Mouse (Mus musculus): ENCODE measurements around the gene Mre11a. TPM values are rescaled to one million over a fixed set of nuclear protein-coding genes. Genes with fewer than 3 reads are reported as not detected.

The Mre11a gene
- total RNA-seq, 2 experiments from 2014 or later: 14.1 to 16.1 TPM

DNA sequence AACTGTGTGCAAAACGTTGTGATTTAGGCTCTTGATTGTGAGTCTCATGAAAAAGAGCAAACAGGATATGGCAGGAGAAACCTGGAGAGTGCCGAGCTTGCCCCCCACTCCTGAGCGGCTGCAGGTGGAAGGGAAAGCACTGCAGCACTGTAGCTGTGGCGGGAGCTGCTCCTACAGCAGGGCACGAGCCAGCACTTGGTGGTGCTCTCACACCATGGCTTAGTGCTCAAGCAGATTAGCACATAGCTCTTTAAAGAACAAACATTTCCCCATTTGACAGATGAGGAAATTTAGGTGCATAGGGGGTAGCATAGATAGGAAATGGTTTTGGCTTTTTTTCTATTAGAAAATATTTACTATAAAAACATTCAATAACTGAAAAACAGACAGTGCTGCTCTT lies 47.6 kb downstream of the Mre11a start:
- intact Hi-C loops (cut with DNase I): no loop called here
- Histone ChIP-seq H3K27ac (no peak overlapping the region), H3K4me3 (no peak overlapping the region)
- TF ChIP-seq CTCF (IDR thresholded peaks at IDR 0.05): no peak; the same call in none of the 2 replicates
- no peak for DNase-seq (ENCODE audit: extremely low spot score in 1 of 2, low spot score in 2 of 2)

DNA sequence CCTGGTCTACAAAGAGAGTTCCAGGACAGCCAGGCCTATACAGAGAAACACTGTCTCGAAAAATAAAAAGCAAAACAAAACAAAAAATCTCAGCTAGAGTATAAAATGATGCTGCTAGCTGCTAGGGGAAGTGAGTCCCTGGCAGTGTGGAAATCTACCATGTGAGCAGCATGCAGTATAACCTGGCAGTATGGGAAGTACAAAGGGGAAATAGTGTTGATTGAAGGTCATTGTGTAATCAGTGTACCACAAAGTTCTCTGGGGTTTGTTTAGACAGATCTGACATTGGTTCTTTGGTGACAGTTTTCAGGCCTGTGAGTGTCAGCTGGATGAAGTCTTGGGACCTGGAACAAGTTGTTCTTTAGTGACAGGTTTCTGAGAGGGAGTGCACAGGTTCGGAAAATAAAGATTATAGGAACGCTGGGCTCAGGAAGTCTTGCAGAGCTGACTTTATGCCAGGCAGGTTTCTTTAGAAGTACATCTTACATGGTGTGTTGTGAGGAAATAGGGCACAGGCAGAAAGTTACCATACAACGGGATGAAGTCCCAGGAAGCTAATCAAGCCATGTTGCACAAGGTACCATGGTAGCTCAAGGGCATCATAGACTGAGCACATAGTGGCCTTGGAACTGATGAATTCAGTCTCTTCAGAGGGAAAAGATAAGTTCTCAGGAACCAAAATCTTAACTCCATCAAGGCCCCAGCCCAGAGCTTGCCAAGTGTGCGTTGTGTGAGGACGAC lies 51.1 kb downstream of the Mre11a start:
- intact Hi-C loops (cut with DNase I): no loop called here
- no peak for DNase-seq (ENCODE audit: extremely low spot score in 1 of 2, low spot score in 2 of 2)

DNA sequence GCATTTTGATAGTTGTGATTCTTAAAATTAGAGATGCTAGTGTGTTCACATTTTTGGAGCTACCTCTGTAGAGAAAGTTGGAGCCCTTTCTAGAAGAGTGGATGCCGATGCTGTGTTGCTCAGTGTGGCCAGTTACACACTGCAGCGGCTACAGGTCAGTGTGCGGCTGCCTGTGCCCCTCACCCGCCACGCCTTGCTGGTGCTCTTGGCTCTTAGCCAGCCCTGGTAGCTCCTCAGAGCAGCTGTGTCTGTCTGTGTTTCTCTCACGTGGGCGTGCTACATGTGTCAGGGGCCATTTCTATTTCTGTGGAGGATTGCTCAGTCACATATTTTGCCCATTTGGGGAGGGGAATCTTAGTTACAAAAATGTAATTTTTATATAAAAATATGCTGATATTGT lies 55.1 kb downstream of the Mre11a start:
- TF ChIP-seq CTCF (IDR thresholded peaks at IDR 0.05): no peak
- no peak for DNase-seq (ENCODE audit: extremely low spot score in 1 of 2, low spot score in 2 of 2)
- intact Hi-C loops (cut with DNase I): no loop called here
- Histone ChIP-seq H3K27ac (no peak overlapping the region), H3K4me3 (no peak overlapping the region)

More for the DNA sequence above, 51.1 kb downstream of the Mre11a start:
- Histone ChIP-seq H3K27ac (no peak overlapping the region), H3K4me3 (no peak overlapping the region)
- no peak for TF ChIP-seq CTCF (IDR thresholded peaks at IDR 0.05)

DNA sequence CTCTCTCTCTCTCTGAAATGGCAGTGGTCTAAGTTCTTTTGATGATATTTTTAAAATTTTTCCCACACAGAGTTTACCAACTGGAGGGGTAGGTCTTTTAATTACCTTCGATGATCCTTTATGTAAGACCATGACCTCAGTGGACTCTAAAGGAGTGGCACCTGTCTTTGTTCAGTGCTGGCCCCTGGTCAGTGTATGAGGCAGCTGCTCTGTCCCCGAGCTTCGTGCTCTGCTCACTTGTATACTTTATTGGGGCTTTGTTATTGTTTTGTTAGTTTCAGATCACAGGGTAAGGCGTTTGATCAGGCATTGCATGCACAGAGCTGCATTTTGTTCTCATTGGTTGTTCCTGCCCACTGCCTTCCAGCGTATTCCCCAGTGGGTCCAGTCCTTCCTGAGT lies 55.5 kb downstream of the Mre11a start:
- H3K4me3 ChIP-seq: no peak overlapping the region
- no peak for DNase-seq (ENCODE audit: extremely low spot score in 1 of 2, low spot score in 2 of 2)
- TF ChIP-seq CTCF (IDR thresholded peaks at IDR 0.05): no peak
- intact Hi-C loops (cut with DNase I): no loop called here
- no peak overlapping the region for H3K27ac ChIP-seq

DNA sequence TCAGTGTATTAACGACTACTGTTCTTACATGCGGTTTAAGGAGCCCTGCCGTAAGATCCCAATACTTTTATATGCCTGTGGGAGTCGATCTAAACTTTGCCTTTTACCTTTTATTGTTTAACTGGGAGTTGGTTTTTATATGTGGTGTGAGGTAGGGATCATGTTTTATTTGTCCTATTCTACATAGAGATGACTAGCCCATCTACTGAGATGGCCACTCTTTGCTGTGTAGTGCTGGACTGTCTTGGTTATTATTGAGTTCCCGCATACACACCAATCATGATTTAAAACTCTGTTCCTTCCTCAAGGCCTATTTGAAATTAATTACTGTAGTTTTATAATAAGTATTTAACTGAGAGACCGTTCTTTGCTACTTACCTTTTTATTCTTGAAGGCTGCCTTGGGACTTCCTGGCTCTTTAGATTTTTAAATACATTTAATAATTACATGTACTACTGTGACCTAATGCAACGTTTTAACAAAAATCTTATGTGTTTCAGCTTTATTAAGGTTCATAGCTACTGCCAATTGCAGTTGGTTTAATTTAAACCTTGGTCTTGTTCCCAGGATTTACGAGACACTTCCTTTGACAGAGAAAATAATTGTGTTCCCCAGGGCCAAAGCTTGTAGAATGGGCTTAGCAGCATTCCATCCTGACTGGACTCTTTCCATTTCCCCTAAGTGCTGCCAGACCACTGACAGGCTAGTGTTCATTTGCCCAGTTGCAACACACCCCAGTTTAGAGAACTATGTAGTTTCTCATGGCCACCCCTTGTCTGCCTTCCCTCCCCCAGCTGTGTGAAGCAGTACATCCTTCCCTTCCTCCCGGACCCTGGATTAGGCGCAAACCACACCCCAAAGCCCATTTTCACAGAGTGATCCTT lies 57.7 kb downstream of the Mre11a start:
- no peak for TF ChIP-seq CTCF (IDR thresholded peaks at IDR 0.05)
- Histone ChIP-seq H3K27ac (no peak overlapping the region), H3K4me3 (no peak overlapping the region)
- DNase-seq (ENCODE audit: extremely low spot score in 1 of 2, low spot score in 2 of 2): no peak
- intact Hi-C loops (cut with DNase I): no loop called here

GRCm38 (mm10) chr9:14843311-14843857 lies 58.9 kb downstream of the Mre11a start:
- DNase-seq (ENCODE audit: extremely low spot score in 1 of 2, low spot score in 2 of 2): no peak

GRCm38 (mm10) chr9:14843901-14844300 lies 59.4 kb downstream of the Mre11a start:
- no peak for DNase-seq (ENCODE audit: extremely low spot score in 1 of 2, low spot score in 2 of 2)
- H3K27ac ChIP-seq: no peak overlapping the region
- no peak overlapping the region for H3K4me3 ChIP-seq
- TF ChIP-seq CTCF (IDR thresholded peaks at IDR 0.05): no peak
- intact Hi-C loops (cut with DNase I): no loop called here

More at GRCm38 (mm10) chr9:14843311-14843857, 58.9 kb downstream of the Mre11a start:
- no peak overlapping the region for H3K27ac ChIP-seq
- no peak for TF ChIP-seq CTCF (IDR thresholded peaks at IDR 0.05)
- no peak overlapping the region for H3K4me3 ChIP-seq
- intact Hi-C loops (cut with DNase I): no loop called here

DNA sequence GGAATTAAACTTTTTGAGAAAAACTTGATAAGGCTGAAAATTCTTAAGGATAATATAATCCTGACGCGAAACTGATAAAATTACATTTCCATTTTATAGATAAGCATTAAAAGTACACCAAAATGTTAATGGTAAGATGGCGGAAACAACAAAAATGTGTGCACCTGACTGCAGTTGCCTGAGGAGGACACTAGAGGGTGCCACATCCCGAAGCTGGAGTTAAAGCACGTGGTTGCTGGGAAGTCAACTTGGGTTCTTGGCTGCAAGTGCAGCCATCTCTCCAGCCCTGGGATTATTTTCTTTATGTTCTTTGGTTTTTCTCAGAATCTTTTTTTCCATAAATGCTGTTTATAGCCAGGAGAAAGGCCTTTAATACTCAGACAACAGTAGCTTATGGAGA lies 62.0 kb downstream of the Mre11a start:
- Histone ChIP-seq H3K4me3 (no peak overlapping the region), H3K27ac (no peak overlapping the region)
- intact Hi-C loops (cut with DNase I): loop anchor here (5.0 kb wide), 1 partner anchor 171 kb away; no protein-coding TSS in a partner anchor
- DNase-seq (ENCODE audit: extremely low spot score in 1 of 2, low spot score in 2 of 2): no peak
- TF ChIP-seq CTCF (IDR thresholded peaks at IDR 0.05): peak; percentile 54

DNA sequence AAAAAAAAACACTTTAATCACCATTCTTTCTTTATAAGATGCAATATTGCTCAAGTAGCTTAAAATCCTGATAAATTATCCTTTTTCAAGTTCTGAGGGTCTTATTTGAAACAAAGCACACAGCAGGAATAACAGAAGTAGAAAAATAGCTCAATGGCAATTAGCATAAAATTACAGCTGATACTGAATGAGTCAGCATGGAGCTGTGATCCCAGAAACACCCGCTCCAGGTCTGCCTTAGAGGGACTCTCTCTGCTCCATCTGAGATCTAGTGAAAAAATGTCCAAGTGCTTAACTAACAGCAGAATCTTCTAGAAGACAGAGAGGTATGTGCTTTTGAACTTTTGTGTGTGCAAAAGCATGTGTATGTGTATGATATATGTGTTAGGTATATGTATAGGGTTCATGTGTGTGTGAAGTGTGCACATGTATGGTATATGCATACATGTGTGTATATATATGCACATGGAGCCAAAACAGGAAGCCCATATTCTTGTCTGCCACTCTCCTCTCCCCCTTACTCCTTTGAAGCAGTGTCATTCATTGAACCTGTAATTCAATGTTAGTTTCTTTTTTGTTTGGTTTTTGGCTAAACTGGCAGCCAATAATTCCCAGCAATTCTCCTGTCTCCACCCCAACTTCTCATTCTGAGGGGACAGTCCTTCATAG lies 63.9 kb downstream of the Mre11a start:
- DNase-seq (ENCODE audit: extremely low spot score in 1 of 2, low spot score in 2 of 2): no peak
- no peak for TF ChIP-seq CTCF (IDR thresholded peaks at IDR 0.05)
- Histone ChIP-seq H3K27ac (no peak overlapping the region), H3K4me3 (no peak overlapping the region)
- intact Hi-C loops (cut with DNase I): loop anchor here (5.0 kb wide), 1 partner anchor 169 kb away; no protein-coding TSS in a partner anchor

DNA sequence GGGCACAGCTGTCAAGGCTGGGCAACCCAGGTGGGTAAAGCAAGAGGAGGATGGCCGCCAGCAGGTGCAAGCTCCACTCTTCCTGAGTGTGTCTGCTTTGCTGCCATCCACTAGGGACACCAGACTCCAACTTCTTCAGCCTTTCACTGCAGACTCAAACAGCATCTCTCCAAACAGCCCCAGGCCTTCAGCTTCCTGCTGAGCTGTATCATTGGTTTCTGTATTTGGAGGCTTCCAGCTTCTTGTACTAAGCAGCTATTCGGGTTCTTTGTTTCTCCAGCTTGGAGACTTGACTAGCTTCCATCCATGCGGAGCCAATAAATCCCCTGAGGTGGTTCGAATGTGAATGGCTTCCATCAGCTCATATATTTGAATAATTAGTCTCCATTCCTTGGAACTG lies 70.1 kb downstream of the Mre11a start:
- intact Hi-C loops (cut with DNase I): no loop called here
- no peak overlapping the region for H3K4me3 ChIP-seq
- TF ChIP-seq CTCF (IDR thresholded peaks at IDR 0.05): no peak
- DNase-seq (ENCODE audit: extremely low spot score in 1 of 2, low spot score in 2 of 2): no peak
- H3K27ac ChIP-seq: no peak overlapping the region

GRCm38 (mm10) chr9:14856922-14857654 lies 72.6 kb downstream of the Mre11a start:
- no peak for DNase-seq (ENCODE audit: extremely low spot score in 1 of 2, low spot score in 2 of 2)
- intact Hi-C loops (cut with DNase I): no loop called here
- H3K4me3 ChIP-seq: no peak overlapping the region
- H3K27ac ChIP-seq: no peak overlapping the region
- TF ChIP-seq CTCF (IDR thresholded peaks at IDR 0.05): no peak
